ENCODE assay signal across 12 mouse cellular contexts in genomic region chr10:81421797-81422100, GRCm38 (mm10). TPM values are rescaled to one million over a fixed set of nuclear protein-coding genes. Genes with fewer than 3 reads are reported as not detected.
DNase-seq lines count a peak whose midpoint lies in the region; ATAC-seq and TF ChIP-seq lines count a peak whose summit lies in the region.
"Had no signal": no experiment of that assay in that cellular context is flagged by ENCODE, and none has a peak within 500 bp of the region (broad histone marks: within the 10 kb centered on the region; RNA-seq: fewer than 3 reads in every experiment).

No protein-coding gene starts in this region.

- peaks cover 6% of the 10 kb centered on the region; the same call in 1 of the 2 replicates for H3K36me3 ChIP-seq in hindbrain, embryonic 10.5 days
- no peaks in the 10 kb centered on the region for H3K36me3 ChIP-seq in hindbrain, embryonic 11.5 days (ENCODE audit: control insufficient read depth, insufficient read depth, low read length)
- 0 out of 2 replicates have a peak, but pooled peaks cover 3% of the 10 kb centered on the region for H3K36me3 ChIP-seq in stomach, postnatal 0 days (ENCODE audit: control insufficient read depth, insufficient read depth, low read length)
- H3K36me3 ChIP-seq in midbrain, embryonic 14.5 days (ENCODE audit: control insufficient read depth, insufficient read depth, low read length), result 0 out of 2 replicates have a peak, but pooled peaks cover 2% of the 10 kb centered on the region

- H3K9me3 ChIP-seq in hindbrain, embryonic 10.5 days, result no peaks in the 10 kb centered on the region
- no peaks in the 10 kb centered on the region for H3K9me3 ChIP-seq in hindbrain, embryonic 11.5 days (ENCODE audit: control insufficient read depth, low read length)
- no peaks in the 10 kb centered on the region for H3K9me3 ChIP-seq in stomach, postnatal 0 days (ENCODE audit: control insufficient read depth, low read length)
- H3K9me3 ChIP-seq in midbrain, embryonic 14.5 days (ENCODE audit: control insufficient read depth, low read length), result no peaks in the 10 kb centered on the region
- H3K9me3 ChIP-seq: hindbrain, embryonic 12.5 days; limb, embryonic 15.5 days; midbrain, embryonic 12.5 days had no signal

- TF ChIP-seq EP300 in stomach, postnatal 0 days (optimal IDR thresholded peaks at IDR 0.05), result no peak

- ATAC-seq in hindbrain, embryonic 11.5 days (ENCODE audit: low FRiP score), result no peak
- no peak for ATAC-seq in stomach, postnatal 0 days (ENCODE audit: low FRiP score, low TSS enrichment)
- no peak for ATAC-seq in midbrain, embryonic 14.5 days (ENCODE audit: low FRiP score, low TSS enrichment)
- ATAC-seq: activated CD4-positive, CD25-positive, alpha-beta regulatory T cell, adult 4 months had no signal

- peaks cover 98% of the 10 kb centered on the region for H3K27me3 ChIP-seq in hindbrain, embryonic 10.5 days (ENCODE audit: insufficient read depth, poor library complexity, severe bottlenecking)
- H3K27me3 ChIP-seq in hindbrain, embryonic 11.5 days (ENCODE audit: control insufficient read depth, insufficient read depth, low read length), result peaks cover 29% of the 10 kb centered on the region
- no peaks in the 10 kb centered on the region for H3K27me3 ChIP-seq in stomach, postnatal 0 days (ENCODE audit: control insufficient read depth, insufficient read depth, low read length)
- peaks cover 10% of the 10 kb centered on the region; the same call in 1 of the 2 replicates for H3K27me3 ChIP-seq in midbrain, embryonic 14.5 days (ENCODE audit: control insufficient read depth, insufficient read depth, low read length)
- H3K27me3 ChIP-seq: limb, embryonic 15.5 days had no signal

- no peak for TF ChIP-seq CTCF in gastrocnemius, adult 2 months (IDR thresholded peaks at IDR 0.05)
- no peak for TF ChIP-seq CTCF in stomach, postnatal 0 days (IDR thresholded peaks at IDR 0.05; ENCODE audit: low read depth)

- H3K4me2 ChIP-seq in hindbrain, embryonic 11.5 days (replicated peaks; ENCODE audit: low read depth, low read length), result no peak overlapping the region
- H3K4me2 ChIP-seq in stomach, postnatal 0 days (replicated peaks; ENCODE audit: low read depth), result no peak overlapping the region
- H3K4me2 ChIP-seq in midbrain, embryonic 14.5 days (ENCODE audit: low read length), result no peak overlapping the region
- H3K4me2 ChIP-seq: hindbrain, embryonic 12.5 days; limb, embryonic 15.5 days; midbrain, embryonic 12.5 days had no signal

- H3K27ac ChIP-seq in hindbrain, embryonic 10.5 days, result no peak overlapping the region
- no peak overlapping the region for H3K27ac ChIP-seq in hindbrain, embryonic 11.5 days (ENCODE audit: low read depth, low read length)
- peak overlapping the region; percentile 97 for H3K27ac ChIP-seq in gastrocnemius, adult 2 months
- H3K27ac ChIP-seq in stomach, postnatal 0 days (replicated peaks), result no peak overlapping the region
- H3K27ac ChIP-seq in midbrain, embryonic 14.5 days (replicated peaks; ENCODE audit: low read depth, low read length), result no peak overlapping the region
- H3K27ac ChIP-seq: hindbrain, embryonic 12.5 days; limb, embryonic 15.5 days; midbrain, embryonic 12.5 days had no signal

- no peak overlapping the region for H3K4me3 ChIP-seq in hindbrain, embryonic 10.5 days
- no peak overlapping the region for H3K4me3 ChIP-seq in hindbrain, embryonic 11.5 days (ENCODE audit: low read depth, low read length)
- peak overlapping the region; percentile 70 for H3K4me3 ChIP-seq in gastrocnemius, adult 2 months
- no peak overlapping the region for H3K4me3 ChIP-seq in stomach, postnatal 0 days (ENCODE audit: low read depth, low read length)
- H3K4me3 ChIP-seq in midbrain, embryonic 14.5 days (replicated peaks; ENCODE audit: low read depth, low read length), result no peak overlapping the region
- H3K4me3 ChIP-seq: hindbrain, embryonic 12.5 days; limb, embryonic 15.5 days; midbrain, embryonic 12.5 days had no signal

- H3K4me1 ChIP-seq in hindbrain, embryonic 10.5 days (replicated peaks), result peaks cover 66% of the 10 kb centered on the region
- peaks cover 11% of the 10 kb centered on the region for H3K4me1 ChIP-seq in hindbrain, embryonic 11.5 days (replicated peaks; ENCODE audit: control insufficient read depth, insufficient read depth, low read length)
- peaks cover 10% of the 10 kb centered on the region; the same call in 1 of the 2 replicates for H3K4me1 ChIP-seq in stomach, postnatal 0 days (replicated peaks; ENCODE audit: control insufficient read depth, insufficient read depth)
- peaks cover 26% of the 10 kb centered on the region for H3K4me1 ChIP-seq in midbrain, embryonic 14.5 days (ENCODE audit: control insufficient read depth, insufficient read depth, low read length)

- no peak overlapping the region for H3K9ac ChIP-seq in hindbrain, embryonic 11.5 days (ENCODE audit: low read depth, low read length)
- H3K9ac ChIP-seq in stomach, postnatal 0 days (ENCODE audit: low read length), result no peak overlapping the region
- no peak overlapping the region for H3K9ac ChIP-seq in midbrain, embryonic 14.5 days (replicated peaks; ENCODE audit: low read length)
- H3K9ac ChIP-seq: hindbrain, embryonic 12.5 days; limb, embryonic 15.5 days; midbrain, embryonic 12.5 days had no signal

- 83% methylated on average over 5 of the region's 5 CpGs for WGBS in hindbrain, embryonic 10.5 days
- WGBS in hindbrain, embryonic 11.5 days, result 78% methylated on average over 4 of the region's 5 CpGs
- WGBS in stomach, postnatal 0 days, result 80% methylated on average over 5 of the region's 5 CpGs
- WGBS in midbrain, embryonic 14.5 days, result 75% methylated on average over 5 of the region's 5 CpGs

- intact Hi-C loops in gastrocnemius, adult 2 months (cut with DNase I), result no loop called here

- DNase-seq in hindbrain, embryonic 10.5 days (ENCODE audit: low spot score), result peak; percentile 1
- DNase-seq in hindbrain, embryonic 11.5 days (ENCODE audit: low spot score), result no peak
- peak; percentile 10 to 23 for DNase-seq in right cerebral cortex, postnatal 10 days (ENCODE audit: low spot score in 2 of 2)
- DNase-seq in right cerebral cortex, adult 2 months (ENCODE audit: low spot score in 2 of 2), result no peak
- peak; percentile 84 for DNase-seq in gastrocnemius, adult 2 months
- DNase-seq in stomach, postnatal 0 days (ENCODE audit: low spot score), result peak; percentile 12
- no peak for DNase-seq in midbrain, embryonic 14.5 days
- no peak for DNase-seq in layer of hippocampus, adult 9-10 months (ENCODE audit: low spot score)

RNA-seq across cellular contexts. Expression of gene Smim24, which starts 28.9 kb away (rescaled TPM):
- 2.7 and 3.0 TPM in 2 replicates for polyA plus RNA-seq in hindbrain, embryonic 10.5 days (2016; fragmentation: Nextera tagmentation; extraction: Ambion mirVana)
- polyA plus RNA-seq in hindbrain, embryonic 11.5 days (2014; fragmentation: Nextera tagmentation; extraction: Ambion mirVana), result 2.7 and 4.1 TPM in 2 replicates
- total RNA-seq in gastrocnemius, adult 2 months (2021), result not detected
- polyA plus RNA-seq in stomach, postnatal 0 days (2015; fragmentation: Nextera tagmentation; extraction: Ambion mirVana), result 205 and 239 TPM in 2 replicates
- polyA plus RNA-seq in midbrain, embryonic 14.5 days (2014; fragmentation: Nextera tagmentation; extraction: Ambion mirVana), result 1.0 and 1.2 TPM in 2 replicates

RNA-seq across cellular contexts. Expression of gene Gm48552, which starts 32.9 kb away (rescaled TPM):
- polyA plus RNA-seq in hindbrain, embryonic 10.5 days (2016; fragmentation: Nextera tagmentation; extraction: Ambion mirVana), result 1.0 and 2.5 TPM in 2 replicates
- 0.49 and 1.0 TPM in 2 replicates for polyA plus RNA-seq in hindbrain, embryonic 11.5 days (2014; fragmentation: Nextera tagmentation; extraction: Ambion mirVana)
- 1 to 10 TPM in 1 of 2 experiments, under 1 TPM in 1; 0.84 to 1.0 TPM for total RNA-seq in gastrocnemius, adult 2 months (2021)
- polyA plus RNA-seq in stomach, postnatal 0 days (2015; fragmentation: Nextera tagmentation; extraction: Ambion mirVana), result 0.29 and 0.36 TPM in 2 replicates
- 1.3 and 2.9 TPM in 2 replicates for polyA plus RNA-seq in midbrain, embryonic 14.5 days (2014; fragmentation: Nextera tagmentation; extraction: Ambion mirVana)

RNA-seq across cellular contexts. Expression of gene Nfic, which starts 33.7 kb away (rescaled TPM):
- 10.5 and 16.0 TPM in 2 replicates for polyA plus RNA-seq in hindbrain, embryonic 10.5 days (2016; fragmentation: Nextera tagmentation; extraction: Ambion mirVana)
- polyA plus RNA-seq in hindbrain, embryonic 11.5 days (2014; fragmentation: Nextera tagmentation; extraction: Ambion mirVana), result 10.9 and 11.9 TPM in 2 replicates
- total RNA-seq in gastrocnemius, adult 2 months (2021), result 100 to 1,000 TPM; 207 to 215 TPM
- 40.4 and 42.4 TPM in 2 replicates for polyA plus RNA-seq in stomach, postnatal 0 days (2015; fragmentation: Nextera tagmentation; extraction: Ambion mirVana)
- polyA plus RNA-seq in midbrain, embryonic 14.5 days (2014; fragmentation: Nextera tagmentation; extraction: Ambion mirVana), result 11.2 and 13.7 TPM in 2 replicates

RNA-seq across cellular contexts. Expression of gene Gm48551, which starts 37.5 kb away (rescaled TPM):
- 4.0 and 4.8 TPM in 2 replicates for polyA plus RNA-seq in hindbrain, embryonic 10.5 days (2016; fragmentation: Nextera tagmentation; extraction: Ambion mirVana)
- polyA plus RNA-seq in hindbrain, embryonic 11.5 days (2014; fragmentation: Nextera tagmentation; extraction: Ambion mirVana), result 2.2 and 3.2 TPM in 2 replicates
- 1 to 10 TPM in 1 of 2 experiments, under 1 TPM in 1; 0.87 to 2.8 TPM for total RNA-seq in gastrocnemius, adult 2 months (2021)
- polyA plus RNA-seq in stomach, postnatal 0 days (2015; fragmentation: Nextera tagmentation; extraction: Ambion mirVana), result 1.1 and 1.4 TPM in 2 replicates
- polyA plus RNA-seq in midbrain, embryonic 14.5 days (2014; fragmentation: Nextera tagmentation; extraction: Ambion mirVana), result 4.5 and 8.2 TPM in 2 replicates

RNA-seq across cellular contexts. Expression of gene Dohh, which starts 37.5 kb away (rescaled TPM):
- polyA plus RNA-seq in hindbrain, embryonic 10.5 days (2016; fragmentation: Nextera tagmentation; extraction: Ambion mirVana), result 95.8 and 98.2 TPM in 2 replicates
- polyA plus RNA-seq in hindbrain, embryonic 11.5 days (2014; fragmentation: Nextera tagmentation; extraction: Ambion mirVana), result 44.8 and 52.6 TPM in 2 replicates
- 10 to 100 TPM; 38.1 to 39.8 TPM for total RNA-seq in gastrocnemius, adult 2 months (2021)
- 59.4 and 63.0 TPM in 2 replicates for polyA plus RNA-seq in stomach, postnatal 0 days (2015; fragmentation: Nextera tagmentation; extraction: Ambion mirVana)
- 59.5 and 79.6 TPM in 2 replicates for polyA plus RNA-seq in midbrain, embryonic 14.5 days (2014; fragmentation: Nextera tagmentation; extraction: Ambion mirVana)

Comparison
In these comparisons a context has a peak if more than half of its experiments do, and no peak if none do; other contexts are left out.
1. DNase-seq: peak in hindbrain, embryonic 10.5 days (single experiment), right cerebral cortex, postnatal 10 days (2 of 2), gastrocnemius, adult 2 months (single experiment) and stomach, postnatal 0 days (single experiment); none in hindbrain, embryonic 11.5 days (single experiment), right cerebral cortex, adult 2 months (0 of 2), midbrain, embryonic 14.5 days (single experiment) and layer of hippocampus, adult 9-10 months (single experiment).
2. RNA of gene Smim24, which starts 28.9 kb away (polyA plus RNA-seq): 205 to 239 TPM in stomach, postnatal 0 days; 2.7 to 3.0 TPM in hindbrain, embryonic 10.5 days, 2.7 to 4.1 TPM in hindbrain, embryonic 11.5 days and 1.0 to 1.2 TPM in midbrain, embryonic 14.5 days; every median in the first group is over 10 times any median in the second.